Mouse (Mus musculus): ENCODE data around the gene Klhdc1. TPM values are rescaled to one million over a fixed set of nuclear protein-coding genes. Genes with fewer than 3 reads are reported as not detected.

Klhdc1 gene
- polyA plus RNA-seq, 1 experiment from 2014 or later, result 20.2 TPM

DNA sequence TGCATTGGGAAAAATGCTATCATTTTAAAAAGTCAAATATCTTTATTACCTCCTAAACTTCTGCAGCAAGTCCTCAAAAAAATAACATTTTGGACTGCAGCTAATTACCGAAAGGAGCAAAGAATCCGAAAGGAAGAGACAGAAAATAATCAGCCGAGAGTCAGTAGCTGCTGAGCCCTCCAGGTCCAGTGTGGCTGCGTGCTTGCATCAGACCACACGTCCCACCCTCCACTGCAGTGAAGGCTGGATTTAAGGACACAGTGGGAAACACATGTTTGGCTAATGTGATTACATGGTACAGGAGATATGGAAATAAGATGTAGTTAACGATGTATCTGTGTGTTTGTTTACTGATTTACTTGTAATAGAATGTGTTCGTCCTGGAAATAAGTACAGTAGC, 42.2 kb downstream of the Klhdc1 start:
- no peak overlapping the region for H3K9ac ChIP-seq (ENCODE audit: low read length)
- no peak overlapping the region for H3K4me3 ChIP-seq (ENCODE audit: low read depth, low read length)
- WGBS, result 86% methylated on average over 7 of the region's 7 CpGs
- TF ChIP-seq CTCF (IDR thresholded peaks at IDR 0.05; ENCODE audit: low read depth) (no peak), EP300 (optimal IDR thresholded peaks at IDR 0.05) (no peak)
- H3K4me2 ChIP-seq (replicated peaks; ENCODE audit: low read depth), result no peak overlapping the region
- no peaks in the 10 kb centered on the region for H3K4me1 ChIP-seq (replicated peaks; ENCODE audit: control insufficient read depth, insufficient read depth)
- H3K9me3 ChIP-seq (ENCODE audit: control insufficient read depth, low read length), result no peaks in the 10 kb centered on the region
- H3K36me3 ChIP-seq (ENCODE audit: control insufficient read depth, insufficient read depth, low read length), result no peaks in the 10 kb centered on the region
- ATAC-seq (ENCODE audit: low FRiP score, low TSS enrichment) (no peak), DNase-seq (ENCODE audit: low spot score) (no peak)
- no peaks in the 10 kb centered on the region for H3K27me3 ChIP-seq (ENCODE audit: control insufficient read depth, insufficient read depth, low read length)
- H3K27ac ChIP-seq (replicated peaks), result no peak overlapping the region

DNA sequence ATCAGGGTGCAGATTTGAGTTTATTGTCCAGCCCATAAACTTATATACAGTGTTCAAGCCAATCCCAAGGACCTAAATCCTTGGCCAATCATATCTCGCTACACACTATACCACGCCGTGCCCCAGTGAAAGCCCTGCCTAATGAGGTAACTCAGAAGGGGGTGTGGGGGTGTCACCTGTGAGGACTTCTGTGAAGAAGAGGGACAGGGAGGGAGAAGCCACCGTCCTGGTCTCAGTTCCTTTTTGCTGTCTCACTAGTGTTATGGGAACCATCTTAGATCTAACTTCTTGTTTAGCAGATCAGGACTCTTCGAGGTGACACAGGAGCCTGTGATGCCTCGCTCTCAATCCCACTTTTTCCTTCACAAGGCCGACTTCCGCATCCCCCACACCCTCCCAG, 46.6 kb downstream of the Klhdc1 start:
- 83% methylated on average over 8 of the region's 8 CpGs for WGBS
- H3K4me2 ChIP-seq (replicated peaks; ENCODE audit: low read depth), result no peak overlapping the region
- no peaks in the 10 kb centered on the region for H3K27me3 ChIP-seq (ENCODE audit: control insufficient read depth, insufficient read depth, low read length)
- no peak overlapping the region for H3K4me3 ChIP-seq (ENCODE audit: low read depth, low read length)
- H3K36me3 ChIP-seq (ENCODE audit: control insufficient read depth, insufficient read depth, low read length), result no peaks in the 10 kb centered on the region
- TF ChIP-seq CTCF (IDR thresholded peaks at IDR 0.05; ENCODE audit: low read depth) (no peak), EP300 (optimal IDR thresholded peaks at IDR 0.05) (no peak)
- H3K9me3 ChIP-seq (ENCODE audit: control insufficient read depth, low read length), result no peaks in the 10 kb centered on the region
- DNase-seq (ENCODE audit: low spot score) (no peak), ATAC-seq (ENCODE audit: low FRiP score, low TSS enrichment) (no peak)
- H3K4me1 ChIP-seq (replicated peaks; ENCODE audit: control insufficient read depth, insufficient read depth), result no peaks in the 10 kb centered on the region
- no peak overlapping the region for H3K9ac ChIP-seq (ENCODE audit: low read length)
- no peak overlapping the region for H3K27ac ChIP-seq (replicated peaks)

DNA sequence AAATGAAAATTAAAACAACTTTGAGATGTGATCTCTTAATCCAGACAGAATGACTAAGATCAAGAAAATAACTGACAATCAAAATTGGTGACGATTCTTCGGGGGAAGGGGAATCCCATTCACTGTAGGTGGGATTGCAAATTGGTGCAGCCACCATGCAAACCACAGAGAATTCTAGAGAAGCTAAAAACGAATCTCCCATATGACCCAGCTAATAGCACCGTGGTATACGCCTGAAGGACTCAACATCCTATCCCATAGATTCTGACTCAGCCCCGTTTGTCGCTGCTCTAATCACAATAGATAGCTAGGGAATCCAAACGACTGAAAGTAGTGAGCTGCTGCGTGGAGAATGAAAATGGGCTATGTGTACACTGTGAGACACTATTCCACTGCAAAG, 47.7 kb downstream of the Klhdc1 start:
- ATAC-seq (ENCODE audit: low FRiP score, low TSS enrichment) (no peak), DNase-seq (ENCODE audit: low spot score) (no peak)
- Histone ChIP-seq H3K4me2 (replicated peaks; ENCODE audit: low read depth) (no peak overlapping the region), H3K36me3 (ENCODE audit: control insufficient read depth, insufficient read depth, low read length) (no peaks in the 10 kb centered on the region), H3K27me3 (ENCODE audit: control insufficient read depth, insufficient read depth, low read length) (no peaks in the 10 kb centered on the region), H3K27ac (replicated peaks) (no peak overlapping the region), H3K9me3 (ENCODE audit: control insufficient read depth, low read length) (no peaks in the 10 kb centered on the region), H3K4me3 (ENCODE audit: low read depth, low read length) (no peak overlapping the region), H3K4me1 (replicated peaks; ENCODE audit: control insufficient read depth, insufficient read depth) (no peaks in the 10 kb centered on the region), H3K9ac (ENCODE audit: low read length) (no peak overlapping the region)
- TF ChIP-seq EP300 (optimal IDR thresholded peaks at IDR 0.05) (no peak), CTCF (IDR thresholded peaks at IDR 0.05; ENCODE audit: low read depth) (no peak)
- WGBS, result 71% methylated on average over 9 of the region's 9 CpGs

DNA sequence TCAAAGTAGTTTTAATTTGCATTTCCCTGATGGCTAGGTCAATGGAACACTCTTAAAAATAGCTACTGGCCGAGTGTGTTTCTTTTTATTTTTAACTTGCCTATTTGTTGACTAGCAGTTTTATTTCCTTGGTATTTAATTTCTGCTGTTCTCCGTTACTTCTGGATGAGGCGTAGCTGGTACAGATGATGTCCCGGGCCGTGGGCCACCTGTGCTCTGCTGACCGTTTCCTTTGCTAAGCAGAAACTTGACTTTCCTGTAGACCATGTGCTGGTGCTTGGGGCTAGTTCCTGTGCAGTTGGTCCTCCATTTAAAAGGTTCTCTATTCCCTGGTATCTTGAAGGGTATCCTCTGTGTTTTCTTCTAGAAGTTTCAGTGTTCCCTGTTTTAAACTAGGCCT, 51.4 kb downstream of the Klhdc1 start:
- ATAC-seq (ENCODE audit: low FRiP score, low TSS enrichment) (no peak), DNase-seq (ENCODE audit: low spot score) (no peak)
- no peak overlapping the region for H3K4me2 ChIP-seq (replicated peaks; ENCODE audit: low read depth)
- H3K4me3 ChIP-seq (ENCODE audit: low read depth, low read length), result no peak overlapping the region
- H3K27me3 ChIP-seq (ENCODE audit: control insufficient read depth, insufficient read depth, low read length), result no peaks in the 10 kb centered on the region
- no peaks in the 10 kb centered on the region for H3K36me3 ChIP-seq (ENCODE audit: control insufficient read depth, insufficient read depth, low read length)
- WGBS, result 87% methylated on average over 6 of the region's 6 CpGs
- no peak for TF ChIP-seq EP300 (optimal IDR thresholded peaks at IDR 0.05)
- TF ChIP-seq CTCF (IDR thresholded peaks at IDR 0.05; ENCODE audit: low read depth), result no peak
- H3K4me1 ChIP-seq (replicated peaks; ENCODE audit: control insufficient read depth, insufficient read depth), result no peaks in the 10 kb centered on the region
- H3K9ac ChIP-seq (ENCODE audit: low read length), result no peak overlapping the region
- H3K9me3 ChIP-seq (ENCODE audit: control insufficient read depth, low read length), result no peaks in the 10 kb centered on the region
- H3K27ac ChIP-seq (replicated peaks), result no peak overlapping the region

DNA sequence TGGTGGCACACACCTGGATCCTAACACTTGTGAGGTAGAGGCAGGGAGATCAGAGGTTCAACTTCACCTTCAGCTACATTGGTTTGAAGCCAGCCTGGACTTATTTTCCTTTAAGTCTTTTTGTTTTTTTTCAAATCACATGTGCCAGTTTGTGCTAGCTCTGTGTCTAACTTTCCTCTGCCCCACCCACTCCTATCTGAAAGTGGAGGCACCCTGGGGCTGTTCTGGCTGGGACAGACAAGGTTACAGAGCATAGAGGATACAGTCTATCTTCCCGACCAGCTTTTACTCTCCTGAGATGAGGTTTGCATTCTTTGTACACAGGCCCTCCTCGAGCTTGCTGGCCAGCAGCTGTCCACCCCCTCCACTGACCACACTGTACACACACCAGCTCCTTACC, 52.8 kb downstream of the Klhdc1 start:
- no peaks in the 10 kb centered on the region; the same call in 1 of the 2 replicates for H3K4me1 ChIP-seq (replicated peaks; ENCODE audit: control insufficient read depth, insufficient read depth)
- H3K9ac ChIP-seq (ENCODE audit: low read length), result no peak overlapping the region
- H3K9me3 ChIP-seq (ENCODE audit: control insufficient read depth, low read length), result no peaks in the 10 kb centered on the region
- H3K4me2 ChIP-seq (replicated peaks; ENCODE audit: low read depth), result no peak overlapping the region
- DNase-seq (ENCODE audit: low spot score) (no peak), ATAC-seq (ENCODE audit: low FRiP score, low TSS enrichment) (no peak)
- no peak for TF ChIP-seq EP300 (optimal IDR thresholded peaks at IDR 0.05)
- TF ChIP-seq CTCF (IDR thresholded peaks at IDR 0.05; ENCODE audit: low read depth), result no peak
- H3K4me3 ChIP-seq (ENCODE audit: low read depth, low read length), result no peak overlapping the region
- no peaks in the 10 kb centered on the region for H3K27me3 ChIP-seq (ENCODE audit: control insufficient read depth, insufficient read depth, low read length)
- WGBS, result 39% methylated on average over 2 of the region's 2 CpGs
- no peak overlapping the region for H3K27ac ChIP-seq (replicated peaks)
- H3K36me3 ChIP-seq (ENCODE audit: control insufficient read depth, insufficient read depth, low read length), result no peaks in the 10 kb centered on the region

DNA sequence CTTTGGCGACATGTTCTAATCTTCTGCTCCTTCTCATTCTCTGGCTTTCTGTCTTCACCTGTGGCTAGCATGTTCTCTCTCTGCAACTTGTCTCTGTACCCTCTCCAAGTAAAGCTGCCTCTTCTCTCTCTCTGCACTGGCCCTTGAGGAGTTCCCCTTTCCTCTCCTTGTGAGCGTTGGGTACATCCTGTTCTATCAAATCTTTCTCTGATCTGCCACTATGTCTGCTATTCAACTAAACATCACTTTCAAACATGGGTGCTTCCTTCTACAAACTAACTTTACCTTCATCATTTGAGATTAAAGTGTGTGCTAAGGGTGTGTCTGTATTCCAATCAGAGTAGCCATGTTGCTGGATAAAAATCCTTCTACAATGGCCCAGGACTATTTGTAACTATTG, 54.0 kb downstream of the Klhdc1 start:
- ATAC-seq (ENCODE audit: low FRiP score, low TSS enrichment) (no peak), DNase-seq (ENCODE audit: low spot score) (no peak)
- H3K27me3 ChIP-seq (ENCODE audit: control insufficient read depth, insufficient read depth, low read length), result no peaks in the 10 kb centered on the region
- H3K27ac ChIP-seq (replicated peaks), result no peak overlapping the region
- no peaks in the 10 kb centered on the region for H3K36me3 ChIP-seq (ENCODE audit: control insufficient read depth, insufficient read depth, low read length)
- H3K4me1 ChIP-seq (replicated peaks; ENCODE audit: control insufficient read depth, insufficient read depth), result no peaks in the 10 kb centered on the region; the same call in 1 of the 2 replicates
- H3K4me2 ChIP-seq (replicated peaks; ENCODE audit: low read depth), result no peak overlapping the region
- H3K9ac ChIP-seq (ENCODE audit: low read length), result no peak overlapping the region
- TF ChIP-seq CTCF (IDR thresholded peaks at IDR 0.05; ENCODE audit: low read depth), result no peak
- no peak for TF ChIP-seq EP300 (optimal IDR thresholded peaks at IDR 0.05)
- WGBS, result 73% methylated on average over 2 of the region's 2 CpGs
- no peak overlapping the region for H3K4me3 ChIP-seq (ENCODE audit: low read depth, low read length)
- H3K9me3 ChIP-seq (ENCODE audit: control insufficient read depth, low read length), result no peaks in the 10 kb centered on the region

All from stomach, postnatal 0 days (tissue).